Mouse (Mus musculus) bone marrow, adult 2 months (tissue): ENCODE measurements around the gene Dera.

Experiments used
- CTCF ChIP-seq: fragments of 200-500 bp; IDR thresholded peaks from 2 replicates; pipeline ENCODE4 v1.5.1; 2011; ENCODE audit warnings: low read length, control low read depth; ENCODE audit not compliant: control insufficient read depth, insufficient read depth
- POLR2A ChIP-seq: fragments of 200-500 bp; IDR thresholded peaks from 2 replicates; pipeline ENCODE4 v1.6.1; 2011; ENCODE audit warnings: low read depth, mild to moderate bottlenecking, control low read depth, low read length, borderline replicate concordance; ENCODE audit not compliant: control insufficient read depth

DNA sequence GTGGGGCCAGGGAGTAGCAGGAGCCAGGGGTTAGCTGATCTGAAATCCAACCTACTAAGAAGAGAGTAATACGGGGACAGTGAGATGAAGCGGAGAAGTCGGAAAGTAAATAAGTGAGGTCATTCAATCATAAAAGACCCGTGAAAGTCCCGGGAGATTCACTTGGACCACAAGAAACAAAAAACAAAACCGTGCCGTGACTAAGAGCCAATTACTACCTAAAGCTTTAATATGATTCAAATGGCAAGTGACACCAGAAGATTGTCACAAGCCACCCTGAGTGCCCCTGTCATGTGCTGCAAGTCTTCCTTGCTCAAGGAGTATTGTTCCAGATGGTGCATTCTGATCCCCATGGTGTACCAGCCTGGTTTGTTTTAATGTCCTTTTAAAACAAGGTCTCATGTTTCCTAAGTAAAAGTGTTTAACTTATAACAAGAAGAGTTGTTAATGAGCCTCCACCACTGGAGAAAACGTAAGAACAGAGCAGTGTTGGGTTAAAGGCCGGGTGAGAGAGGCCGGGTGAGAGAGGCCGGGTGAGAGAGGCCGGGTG is 49.2 kb downstream of the Dera start:
- TF ChIP-seq CTCF (no peak), POLR2A (no peak)
